Mouse (Mus musculus) CD4-positive, CD25-positive, alpha-beta regulatory T cell, adult 4 months (primary cell): ENCODE measurements at regions not wholly inside any gene's neighbourhood (a gene's known extent, or its start where the extent isn't known, plus 50 kb on each side); places are given as distances from the start of the nearest gene placed in this dataset.

Source experiments
- ATAC-seq: one replicate; pipeline ENCODE4 v1.8.0; 2017

GRCm38 (mm10) chr10:111073851-111074430 lies 64.0 kb upstream of the Zdhhc17 start:
- ATAC-seq: no peak

- ATAC-seq: no peak
Measured at GRCm38 (mm10) chr10:111073262-111073661, 63.3 kb upstream of the Zdhhc17 start.

GRCm38 (mm10) chr10:111072554-111072909 lies 62.6 kb upstream of the Zdhhc17 start:
- ATAC-seq: no peak

- no peak for ATAC-seq
Measured at GRCm38 (mm10) chr10:111071805-111072553, 62.0 kb upstream of the Zdhhc17 start.

DNA sequence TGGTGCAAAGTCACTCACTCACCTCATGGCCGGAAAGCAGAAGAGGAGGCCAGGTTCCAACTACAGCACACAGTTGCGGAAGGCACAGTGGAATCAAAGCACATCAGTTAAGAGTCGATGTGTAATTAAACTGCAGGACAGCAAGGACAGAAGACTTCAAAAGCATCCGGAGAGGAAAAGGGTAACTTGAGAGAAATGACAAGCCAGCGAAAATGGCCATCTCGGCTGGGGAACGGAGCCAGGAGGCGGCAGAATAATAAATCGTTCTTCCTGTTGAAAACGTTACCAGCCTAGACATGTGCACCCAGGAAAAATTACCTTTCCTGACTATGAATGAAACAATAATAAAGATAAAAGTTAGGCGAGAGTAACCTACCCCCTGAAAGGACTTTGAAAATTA lies 56.2 kb upstream of the Zdhhc17 start:
- no peak for ATAC-seq

GRCm38 (mm10) chr10:111060626-111061025 lies 50.7 kb upstream of the Zdhhc17 start:
- ATAC-seq: no peak
